Mouse (Mus musculus): Measurements from ENCODE around the gene Psd. TPM values are rescaled to one million over a fixed set of nuclear protein-coding genes. Genes with fewer than 3 reads are reported as not detected.
A peak's percentile ranks its signal among the peaks of the same experiment; 100 is the strongest.

Psd gene
- polyA plus RNA-seq, 1 experiment: 7.6 TPM

DNA sequence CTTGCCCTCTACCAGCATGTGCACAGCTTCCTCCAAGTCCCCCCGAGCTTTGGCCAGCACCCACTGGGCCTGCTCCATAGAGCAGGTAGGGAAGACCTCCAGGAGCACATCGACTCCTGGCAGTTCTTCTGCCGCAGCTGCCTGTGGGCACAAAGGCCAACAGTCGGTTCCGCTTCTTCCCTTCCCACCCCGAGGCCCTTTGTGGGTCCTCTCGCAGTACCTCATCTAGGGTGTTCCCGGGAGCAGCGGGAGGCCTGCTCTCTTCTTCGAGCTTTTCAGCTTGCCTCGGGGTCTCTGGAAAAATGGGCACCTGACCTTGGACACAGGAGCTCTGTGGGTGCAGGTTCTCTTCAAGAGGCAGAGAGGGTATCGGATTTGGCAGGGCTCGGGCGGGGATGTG, 4.4 kb upstream of the Psd start:
- H3K4me3 ChIP-seq (replicated peaks): no peak overlapping the region
- peaks cover 47% of the 10 kb centered on the region for H3K4me1 ChIP-seq (ENCODE audit: control insufficient read depth)
- H3K36me3 ChIP-seq (ENCODE audit: control insufficient read depth): peaks cover 32% of the 10 kb centered on the region
- no peak for TF ChIP-seq TAL1 (IDR thresholded peaks at IDR 0.05; ENCODE audit: low read length)
- TF ChIP-seq GATA1 (IDR thresholded peaks at IDR 0.05; ENCODE audit: low read length): no peak
- H3K27me3 ChIP-seq (ENCODE audit: control insufficient read depth): peaks cover 22% of the 10 kb centered on the region
- no peaks in the 10 kb centered on the region for H3K9me3 ChIP-seq (ENCODE audit: control insufficient read depth, low read length)

DNA sequence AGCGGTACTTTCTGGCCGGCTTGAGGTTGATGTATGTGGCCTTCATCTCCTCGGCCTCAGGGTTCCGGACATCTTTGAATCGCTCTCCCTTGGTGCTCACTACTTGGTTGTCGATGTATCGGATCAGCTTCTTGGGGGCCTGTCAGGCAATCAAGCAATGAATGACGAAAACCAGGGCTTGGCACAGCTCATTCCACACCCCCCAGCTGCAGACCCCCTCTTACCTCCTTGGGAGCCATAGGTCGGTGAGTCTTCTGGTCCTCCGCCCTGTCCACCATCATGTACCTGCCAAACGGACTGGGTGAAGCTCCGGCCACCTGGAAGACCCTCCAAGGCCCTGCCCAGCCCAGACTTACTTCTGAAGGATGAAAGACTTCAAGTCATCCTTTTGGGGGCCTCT, 3.7 kb upstream of the Psd start:
- peaks cover 29% of the 10 kb centered on the region for H3K36me3 ChIP-seq (ENCODE audit: control insufficient read depth)
- H3K27me3 ChIP-seq (ENCODE audit: control insufficient read depth): peaks cover 29% of the 10 kb centered on the region
- peaks cover 50% of the 10 kb centered on the region for H3K4me1 ChIP-seq (ENCODE audit: control insufficient read depth)
- no peak overlapping the region for H3K4me3 ChIP-seq (replicated peaks)
- TF ChIP-seq GATA1 (IDR thresholded peaks at IDR 0.05; ENCODE audit: low read length) (no peak), TAL1 (IDR thresholded peaks at IDR 0.05; ENCODE audit: low read length) (no peak)
- no peaks in the 10 kb centered on the region for H3K9me3 ChIP-seq (ENCODE audit: control insufficient read depth, low read length)

DNA sequence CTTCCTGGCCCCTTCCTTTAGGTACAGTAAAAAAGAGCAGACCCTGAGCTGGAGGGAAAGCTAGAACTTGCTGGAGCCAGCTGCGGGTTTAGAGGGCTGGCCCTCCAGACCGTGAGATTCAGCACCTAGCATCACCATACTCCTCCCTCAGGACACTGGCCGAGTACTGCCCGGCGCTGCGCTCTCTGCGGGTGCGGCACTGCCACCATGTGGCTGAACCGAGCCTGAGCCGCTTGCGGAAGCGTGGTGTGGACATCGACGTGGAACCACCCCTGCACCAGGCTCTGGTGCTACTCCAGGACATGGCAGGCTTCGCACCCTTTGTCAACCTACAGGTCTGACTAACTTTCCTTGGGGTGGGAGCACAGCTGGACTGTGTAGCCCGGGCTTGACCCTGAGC, 3.0 kb upstream of the Psd start:
- Histone ChIP-seq H3K4me3 (replicated peaks) (peak overlapping the region; percentile 73), H3K36me3 (ENCODE audit: control insufficient read depth) (peaks cover 27% of the 10 kb centered on the region), H3K9me3 (ENCODE audit: control insufficient read depth, low read length) (no peaks in the 10 kb centered on the region), H3K27me3 (ENCODE audit: control insufficient read depth) (peaks cover 36% of the 10 kb centered on the region), H3K4me1 (ENCODE audit: control insufficient read depth) (peaks cover 52% of the 10 kb centered on the region)
- TF ChIP-seq TAL1 (IDR thresholded peaks at IDR 0.05; ENCODE audit: low read length): no peak
- no peak for TF ChIP-seq GATA1 (IDR thresholded peaks at IDR 0.05; ENCODE audit: low read length)

DNA sequence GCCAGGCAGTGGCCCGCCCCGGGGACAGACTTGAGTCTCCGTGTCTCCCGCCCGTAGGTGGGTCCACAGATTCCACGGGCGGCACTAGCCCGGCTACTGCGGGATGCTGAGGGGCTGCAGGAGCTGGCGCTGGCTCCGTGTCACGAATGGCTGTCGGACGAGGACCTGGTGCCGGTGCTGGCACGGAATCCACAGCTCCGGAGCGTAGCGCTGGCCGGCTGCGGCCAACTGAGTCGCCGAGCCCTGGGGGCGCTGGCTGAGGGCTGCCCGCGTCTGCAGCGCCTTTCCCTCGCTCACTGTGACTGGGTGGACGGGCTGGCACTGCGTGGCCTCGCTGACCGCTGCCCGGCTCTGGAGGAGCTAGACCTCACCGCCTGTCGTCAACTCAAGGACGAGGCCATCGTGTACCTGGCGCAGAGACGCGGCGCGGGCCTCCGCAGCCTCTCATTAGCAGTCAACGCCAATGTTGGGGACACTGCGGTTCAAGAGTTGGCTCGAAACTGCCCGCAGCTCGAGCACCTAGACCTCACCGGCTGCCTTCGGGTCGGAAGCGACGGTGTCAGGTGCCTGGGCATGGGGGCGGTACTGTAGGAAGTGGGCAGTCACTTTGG, 2.2 kb upstream of the Psd start:
- Histone ChIP-seq H3K4me3 (replicated peaks) (peak overlapping the region; percentile 73), H3K36me3 (ENCODE audit: control insufficient read depth) (peaks cover 27% of the 10 kb centered on the region), H3K4me1 (ENCODE audit: control insufficient read depth) (peaks cover 55% of the 10 kb centered on the region), H3K9me3 (ENCODE audit: control insufficient read depth, low read length) (no peaks in the 10 kb centered on the region), H3K27me3 (ENCODE audit: control insufficient read depth) (peaks cover 44% of the 10 kb centered on the region)
- TF ChIP-seq GATA1 (IDR thresholded peaks at IDR 0.05; ENCODE audit: low read length) (no peak), TAL1 (IDR thresholded peaks at IDR 0.05; ENCODE audit: low read length) (no peak)

- H3K27me3 ChIP-seq (ENCODE audit: control insufficient read depth): peaks cover 52% of the 10 kb centered on the region
- peak; percentile 11; the same call in 1 of the 2 replicates for TF ChIP-seq GATA1 (IDR thresholded peaks at IDR 0.05; ENCODE audit: low read length)
- no peak for TF ChIP-seq TAL1 (IDR thresholded peaks at IDR 0.05; ENCODE audit: low read length)
- H3K4me3 ChIP-seq (replicated peaks): peak within 1 kb of the TSS; percentile 73
- peaks cover 27% of the 10 kb centered on the region for H3K36me3 ChIP-seq (ENCODE audit: control insufficient read depth)
- H3K4me1 ChIP-seq (ENCODE audit: control insufficient read depth): peaks cover 55% of the 10 kb centered on the region
- H3K9me3 ChIP-seq (ENCODE audit: control insufficient read depth, low read length): no peaks in the 10 kb centered on the region
Observed at GRCm38 (mm10) chr19:46328081-46329030, 1.4 kb upstream of the Psd start, which contains the start of gene Fbxl15. Gene Fbxl15, plus strand, starts transcription at chr19:46328184.

DNA sequence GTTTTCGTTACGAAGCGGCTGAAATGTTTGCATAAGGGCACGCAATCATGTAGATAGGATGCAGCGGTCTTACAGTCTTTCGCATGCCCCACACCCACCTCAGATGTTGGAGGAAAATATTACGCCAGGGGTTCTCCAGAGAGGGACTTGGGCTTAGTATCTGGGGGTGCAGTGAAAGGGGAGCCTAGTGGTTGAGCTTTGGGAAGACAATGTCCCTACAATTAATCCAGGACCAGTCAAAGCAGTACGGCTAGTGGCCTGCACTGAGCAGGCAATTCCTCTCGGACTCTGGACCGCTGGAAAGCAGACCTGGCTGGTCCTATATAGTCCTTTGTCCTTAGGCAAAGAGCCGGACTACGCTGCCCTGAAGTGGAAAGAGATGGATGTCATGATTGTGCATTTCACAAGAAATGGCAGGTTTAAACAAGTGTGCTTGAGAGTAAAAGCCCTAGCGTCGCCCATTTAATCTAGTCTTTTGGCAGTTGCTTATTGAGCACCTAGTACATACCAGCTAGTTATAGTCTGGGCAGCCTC, 642 bp upstream of the Psd start:
- Histone ChIP-seq H3K4me3 (replicated peaks) (peak overlapping the region; percentile 73), H3K36me3 (ENCODE audit: control insufficient read depth) (peaks cover 27% of the 10 kb centered on the region), H3K9me3 (ENCODE audit: control insufficient read depth, low read length) (no peaks in the 10 kb centered on the region), H3K4me1 (ENCODE audit: control insufficient read depth) (peaks cover 54% of the 10 kb centered on the region), H3K27me3 (ENCODE audit: control insufficient read depth) (peaks cover 60% of the 10 kb centered on the region)
- TF ChIP-seq TAL1 (IDR thresholded peaks at IDR 0.05; ENCODE audit: low read length) (no peak), GATA1 (IDR thresholded peaks at IDR 0.05; ENCODE audit: low read length) (no peak)

GRCm38 (mm10) chr19:46326019-46326755, 769 bp downstream of the Psd start:
- Histone ChIP-seq H3K4me3 (replicated peaks) (no peak overlapping the region), H3K4me1 (ENCODE audit: control insufficient read depth) (peaks cover 52% of the 10 kb centered on the region), H3K36me3 (ENCODE audit: control insufficient read depth) (peaks cover 12% of the 10 kb centered on the region), H3K27me3 (ENCODE audit: control insufficient read depth) (peaks cover 74% of the 10 kb centered on the region), H3K9me3 (ENCODE audit: control insufficient read depth, low read length) (no peaks in the 10 kb centered on the region)
- TF ChIP-seq GATA1 (IDR thresholded peaks at IDR 0.05; ENCODE audit: low read length) (no peak), TAL1 (IDR thresholded peaks at IDR 0.05; ENCODE audit: low read length) (no peak)

- H3K36me3 ChIP-seq (ENCODE audit: control insufficient read depth): no peaks in the 10 kb centered on the region
- peaks cover 86% of the 10 kb centered on the region for H3K27me3 ChIP-seq (ENCODE audit: control insufficient read depth)
- TF ChIP-seq GATA1 (IDR thresholded peaks at IDR 0.05; ENCODE audit: low read length): no peak
- TF ChIP-seq TAL1 (IDR thresholded peaks at IDR 0.05; ENCODE audit: low read length): no peak
- H3K9me3 ChIP-seq (ENCODE audit: control insufficient read depth, low read length): peaks cover 3% of the 10 kb centered on the region; the same call in 1 of the 2 replicates
- peaks cover 50% of the 10 kb centered on the region for H3K4me1 ChIP-seq (ENCODE audit: control insufficient read depth)
- H3K4me3 ChIP-seq (replicated peaks): no peak overlapping the region
Observed at GRCm38 (mm10) chr19:46324918-46325317, 2.0 kb downstream of the Psd start.

Data from erythroblast, embryonic 14.5 days (primary cell).